Mouse (Mus musculus) midbrain, embryonic 12.5 days (tissue): ENCODE measurements around the gene Cntn2. TPM values are rescaled to one million over a fixed set of nuclear protein-coding genes. Genes with fewer than 3 reads are reported as not detected.

Source experiments
- ATAC-seq: fragments of 200-750 bp; cut with Nextera tagmentation; 2 replicates; pipeline ENCODE4 v1.8.0; 2017; ENCODE audit warnings: low read depth, moderate TSS enrichment, moderate library complexity; ENCODE audit not compliant: low FRiP score
- H3K27ac ChIP-seq: fragments of 300-500 bp; sonication (generic); replicated peaks from 2 replicates; pipeline ENCODE4 v1.5.1; 2016; ENCODE audit warnings: mild to moderate bottlenecking
- H3K27me3 ChIP-seq: fragments of 300-500 bp; sonication (generic); 2 replicates; pipeline ENCODE4 v1.6.1; 2016; ENCODE audit warnings: mild to moderate bottlenecking
- H3K36me3 ChIP-seq: fragments of 300-500 bp; sonication (generic); 2 replicates; pipeline ENCODE4 v1.6.1; 2016
- H3K4me1 ChIP-seq: fragments of 300-500 bp; sonication (generic); 2 replicates; pipeline ENCODE4 v1.6.1; 2016
- H3K4me2 ChIP-seq: fragments of 300-500 bp; sonication (generic); replicated peaks from 2 replicates; pipeline ENCODE4 v1.6.1; 2016; ENCODE audit warnings: mild to moderate bottlenecking, moderate library complexity
- H3K4me3 ChIP-seq: fragments of 300-500 bp; sonication (generic); 2 replicates; pipeline ENCODE4 v1.5.1; 2016; ENCODE audit warnings: mild to moderate bottlenecking
- H3K9ac ChIP-seq: fragments of 300-500 bp; sonication (generic); replicated peaks from 2 replicates; pipeline ENCODE4 v1.6.1; 2016; ENCODE audit warnings: mild to moderate bottlenecking, moderate library complexity
- H3K9me3 ChIP-seq: fragments of 300-500 bp; sonication (generic); 2 replicates; pipeline ENCODE4 v1.6.1; 2016; ENCODE audit warnings: mild to moderate bottlenecking
- WGBS: fragments of 180-500 bp; shearing (Covaris S2); methylation state at CpG from one replicate; pipeline ENCODE4 v1.1.7; 2016; 5-methylcytosine and 5-hydroxymethylcytosine counted together
- polyA plus RNA-seq: library from polyadenylated mRNA; unstranded; fragments of >200 nt; fragmentation: Nextera tagmentation; extraction: Ambion mirVana; gene quantifications from 2 replicates; pipeline ENCODE4 v1.2.1, GENCODE M21; 2016

The Cntn2 gene
- polyA plus RNA-seq, 1 experiment from 2014 or later: 109 TPM

- Histone ChIP-seq H3K4me3 (no peak overlapping the region), H3K27ac (peak overlapping the region; percentile 79), H3K9ac (peak overlapping the region; percentile 37; the same call in 1 of the 2 replicates), H3K4me1 (peaks cover 32% of the 10 kb centered on the region), H3K9me3 (no peaks in the 10 kb centered on the region), H3K36me3 (peaks cover 31% of the 10 kb centered on the region), H3K27me3 (peaks cover 7% of the 10 kb centered on the region; the same call in 1 of the 2 replicates), H3K4me2 (peak overlapping the region; percentile 3; the same call in 1 of the 2 replicates)
- peak; percentile 16; the same call in 1 of the 2 replicates for ATAC-seq
- WGBS: 10% methylated on average over 10 of the region's 10 CpGs
Measured at GRCm38 (mm10) chr1:132525832-132526231, 17.2 kb downstream of the Cntn2 start.

DNA sequence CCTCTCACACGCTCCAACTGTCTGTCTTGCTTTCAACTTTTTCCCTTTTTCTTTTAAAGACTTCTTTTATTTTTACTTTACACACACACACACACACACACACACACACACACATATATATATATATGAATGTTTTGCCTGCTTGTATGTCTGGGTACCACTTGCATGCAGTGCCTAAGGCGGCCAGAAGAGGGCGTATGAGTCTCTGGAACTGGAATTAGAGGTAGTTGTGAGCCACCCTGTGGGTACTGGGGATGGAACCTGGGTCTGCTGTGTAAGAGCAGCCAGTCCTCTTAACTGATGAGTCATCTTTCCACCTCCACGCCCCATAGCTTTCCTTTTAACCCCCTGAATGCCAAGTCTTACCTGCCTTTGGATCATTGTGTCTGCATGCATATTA is 19.1 kb downstream of the Cntn2 start:
- Histone ChIP-seq H3K4me2 (no peak overlapping the region), H3K9ac (no peak overlapping the region), H3K4me1 (peaks cover 25% of the 10 kb centered on the region), H3K4me3 (no peak overlapping the region), H3K27ac (no peak overlapping the region), H3K9me3 (no peaks in the 10 kb centered on the region), H3K27me3 (peaks cover 7% of the 10 kb centered on the region; the same call in 1 of the 2 replicates), H3K36me3 (peaks cover 33% of the 10 kb centered on the region)
- ATAC-seq: no peak
- 39% methylated on average over 4 of the region's 4 CpGs for WGBS

DNA sequence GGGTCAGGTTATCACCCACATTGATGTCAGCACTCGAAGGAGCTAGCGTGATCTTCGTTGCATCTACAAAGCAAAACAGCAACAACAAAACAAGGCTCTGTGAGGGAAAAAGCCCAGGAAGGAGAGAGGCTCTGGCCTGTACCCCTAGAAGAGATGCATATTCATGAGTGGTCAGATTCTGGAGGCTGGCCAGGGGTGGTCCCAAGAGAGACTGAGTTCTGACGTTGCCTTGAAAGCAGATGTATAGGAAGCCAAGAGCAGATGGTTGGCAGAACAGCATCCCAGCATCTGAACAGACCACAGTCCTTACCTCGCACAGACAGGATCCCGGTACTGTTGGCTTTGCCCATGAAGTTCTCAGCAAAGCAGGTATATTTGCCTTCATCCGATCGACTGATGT is 20.0 kb downstream of the Cntn2 start:
- Histone ChIP-seq H3K9ac (no peak overlapping the region), H3K9me3 (no peaks in the 10 kb centered on the region), H3K4me1 (peaks cover 25% of the 10 kb centered on the region), H3K27ac (0 out of 2 replicates have a peak overlapping the region, but pooled peaks have one; percentile 35), H3K4me3 (no peak overlapping the region), H3K27me3 (peaks cover 7% of the 10 kb centered on the region; the same call in 1 of the 2 replicates), H3K36me3 (peaks cover 31% of the 10 kb centered on the region), H3K4me2 (no peak overlapping the region)
- 83% methylated on average over 8 of the region's 8 CpGs for WGBS
- no peak for ATAC-seq

GRCm38 (mm10) chr1:132520764-132521163 is 22.3 kb downstream of the Cntn2 start:
- Histone ChIP-seq H3K9ac (no peak overlapping the region), H3K4me3 (no peak overlapping the region), H3K27me3 (peaks cover 7% of the 10 kb centered on the region; the same call in 1 of the 2 replicates), H3K4me1 (0 out of 2 replicates have a peak, but pooled peaks cover 15% of the 10 kb centered on the region), H3K4me2 (no peak overlapping the region), H3K27ac (peak overlapping the region; percentile 46; the same call in 1 of the 2 replicates), H3K36me3 (peaks cover 31% of the 10 kb centered on the region), H3K9me3 (no peaks in the 10 kb centered on the region)
- no peak; the same call in 1 of the 2 replicates for ATAC-seq
- 20% methylated on average over 3 of the region's 6 CpGs for WGBS

GRCm38 (mm10) chr1:132519734-132520133 is 23.3 kb downstream of the Cntn2 start:
- Histone ChIP-seq H3K4me1 (0 out of 2 replicates have a peak, but pooled peaks cover 11% of the 10 kb centered on the region), H3K36me3 (peaks cover 36% of the 10 kb centered on the region), H3K9ac (no peak overlapping the region), H3K4me3 (no peak overlapping the region), H3K27ac (peak overlapping the region; percentile 46; the same call in 1 of the 2 replicates), H3K9me3 (no peaks in the 10 kb centered on the region), H3K4me2 (no peak overlapping the region), H3K27me3 (no peaks in the 10 kb centered on the region)
- no peak for ATAC-seq
- 91% methylated on average over 11 of the region's 11 CpGs for WGBS

DNA sequence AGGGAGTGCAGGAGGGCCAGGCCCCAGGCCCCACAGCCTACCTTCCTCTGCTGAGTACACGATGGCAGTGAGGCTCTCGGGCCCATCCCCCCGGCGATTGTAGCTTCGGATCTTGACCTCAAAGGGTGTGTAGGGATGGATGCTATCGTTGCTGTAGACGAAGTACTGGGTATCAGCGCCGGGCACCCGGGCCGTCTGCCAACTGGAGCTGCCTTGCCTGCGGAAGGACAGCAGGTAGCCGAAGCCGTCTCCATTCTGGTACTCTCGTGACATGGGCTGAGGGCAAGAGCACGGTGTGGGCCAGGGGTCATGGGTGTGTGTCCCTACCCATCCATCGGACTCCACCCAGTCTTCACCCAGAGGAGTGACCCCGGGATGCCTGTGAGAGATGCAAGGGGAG is 24.4 kb downstream of the Cntn2 start:
- Histone ChIP-seq H3K27me3 (no peaks in the 10 kb centered on the region), H3K4me1 (0 out of 2 replicates have a peak, but pooled peaks cover 11% of the 10 kb centered on the region), H3K4me2 (no peak overlapping the region), H3K27ac (no peak overlapping the region), H3K9ac (no peak overlapping the region), H3K36me3 (peaks cover 40% of the 10 kb centered on the region), H3K9me3 (no peaks in the 10 kb centered on the region), H3K4me3 (no peak overlapping the region)
- ATAC-seq: no peak
- WGBS: 91% methylated on average over 18 of the region's 18 CpGs

DNA sequence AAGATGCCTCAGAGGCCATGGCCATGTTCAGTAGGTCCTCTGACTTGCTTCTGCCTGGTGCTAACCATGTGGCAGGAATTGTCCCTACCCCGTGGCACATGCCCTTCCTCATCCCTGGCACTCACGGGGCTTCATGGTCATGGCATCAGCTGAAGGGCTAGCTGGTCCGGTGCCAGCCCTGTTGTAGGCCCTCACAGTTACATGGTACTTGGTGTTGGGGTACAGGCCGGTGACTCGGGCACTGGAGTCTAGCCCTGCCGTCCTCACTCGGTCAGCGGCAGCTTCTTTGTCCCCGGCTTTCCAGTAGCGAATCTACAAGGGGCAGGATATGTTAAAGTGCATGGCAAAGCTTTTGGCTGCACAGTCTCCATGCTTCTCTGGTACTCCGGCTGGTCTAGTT is 26.3 kb downstream of the Cntn2 start:
- 94% methylated on average over 11 of the region's 11 CpGs for WGBS
- Histone ChIP-seq H3K4me1 (peaks cover 5% of the 10 kb centered on the region; the same call in 1 of the 2 replicates), H3K9ac (no peak overlapping the region), H3K36me3 (peaks cover 29% of the 10 kb centered on the region), H3K9me3 (no peaks in the 10 kb centered on the region), H3K4me3 (no peak overlapping the region), H3K4me2 (no peak overlapping the region), H3K27me3 (no peaks in the 10 kb centered on the region), H3K27ac (no peak overlapping the region)
- no peak for ATAC-seq

DNA sequence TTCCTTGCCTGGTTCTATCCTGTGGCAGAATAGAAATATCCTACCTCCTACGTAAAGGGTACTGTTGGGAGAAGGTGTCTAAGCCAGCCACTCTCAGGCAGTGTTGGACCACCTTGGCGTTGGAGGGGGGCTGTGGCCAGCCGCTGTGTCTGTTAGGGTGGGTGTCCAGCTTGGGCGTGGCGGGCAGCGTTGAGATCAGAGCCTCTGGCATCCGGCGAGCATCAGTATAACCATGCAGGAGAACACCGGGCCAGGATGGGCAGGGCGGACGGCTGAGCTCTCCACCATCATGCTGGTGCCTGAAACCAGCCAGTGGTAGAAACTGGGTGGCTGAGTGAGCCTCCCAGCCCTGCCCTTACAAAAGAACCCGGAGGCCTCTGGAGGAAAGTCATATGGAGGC is 27.7 kb downstream of the Cntn2 start:
- Histone ChIP-seq H3K9me3 (no peaks in the 10 kb centered on the region), H3K9ac (no peak overlapping the region), H3K27me3 (no peaks in the 10 kb centered on the region), H3K27ac (no peak overlapping the region), H3K4me1 (no peaks in the 10 kb centered on the region; the same call in 1 of the 2 replicates), H3K4me3 (no peak overlapping the region), H3K4me2 (no peak overlapping the region), H3K36me3 (peaks cover 24% of the 10 kb centered on the region)
- no peak for ATAC-seq
- 90% methylated on average over 12 of the region's 12 CpGs for WGBS

- H3K9me3 ChIP-seq: no peaks in the 10 kb centered on the region
- H3K27me3 ChIP-seq: no peaks in the 10 kb centered on the region
- peak overlapping the region; percentile 49; the same call in 1 of the 2 replicates for H3K27ac ChIP-seq
- H3K4me1 ChIP-seq: no peaks in the 10 kb centered on the region; the same call in 1 of the 2 replicates
- no peak overlapping the region for H3K4me3 ChIP-seq
- WGBS: 84% methylated on average over 8 of the region's 8 CpGs
- no peak overlapping the region for H3K9ac ChIP-seq
- no peak overlapping the region for H3K4me2 ChIP-seq
- peaks cover 30% of the 10 kb centered on the region for H3K36me3 ChIP-seq
- no peak for ATAC-seq
Measured at GRCm38 (mm10) chr1:132512106-132512505, 30.9 kb downstream of the Cntn2 start.

DNA sequence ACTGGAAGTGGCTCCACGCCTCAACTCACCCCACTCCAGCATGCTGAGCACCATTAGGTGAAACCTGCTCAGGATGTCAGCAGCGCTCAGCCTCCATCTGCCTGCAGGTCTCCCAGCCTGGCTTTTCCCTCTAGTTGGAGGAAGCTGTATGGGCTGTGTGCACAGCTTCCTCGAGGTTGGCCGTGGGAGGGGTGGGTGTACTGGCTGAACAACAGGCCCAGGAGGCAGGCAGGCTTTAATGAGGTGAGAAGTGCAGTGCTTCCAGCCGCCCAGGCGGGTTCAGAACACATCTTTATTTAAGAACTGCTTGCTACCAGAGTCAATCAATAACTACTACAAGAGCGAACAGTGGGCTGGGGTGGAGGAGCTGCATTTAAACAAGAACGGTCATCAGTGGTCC is 31.5 kb downstream of the Cntn2 start:
- Histone ChIP-seq H3K36me3 (peaks cover 31% of the 10 kb centered on the region), H3K4me3 (no peak overlapping the region), H3K4me1 (no peaks in the 10 kb centered on the region; the same call in 1 of the 2 replicates), H3K4me2 (no peak overlapping the region), H3K27me3 (no peaks in the 10 kb centered on the region), H3K9ac (no peak overlapping the region), H3K27ac (peak overlapping the region; percentile 49), H3K9me3 (no peaks in the 10 kb centered on the region)
- WGBS: 64% methylated on average over 8 of the region's 8 CpGs
- 0 out of 2 replicates have a peak, but pooled peaks have one; percentile 25 for ATAC-seq

- peaks cover 35% of the 10 kb centered on the region for H3K36me3 ChIP-seq
- H3K4me1 ChIP-seq: no peaks in the 10 kb centered on the region; the same call in 1 of the 2 replicates
- H3K27me3 ChIP-seq: no peaks in the 10 kb centered on the region
- ATAC-seq: no peak
- no peaks in the 10 kb centered on the region for H3K9me3 ChIP-seq
- H3K4me3 ChIP-seq: no peak overlapping the region
- peak overlapping the region; percentile 50 for H3K27ac ChIP-seq
- no peak overlapping the region for H3K9ac ChIP-seq
- H3K4me2 ChIP-seq: no peak overlapping the region
- 90% methylated on average over 5 of the region's 5 CpGs for WGBS
Measured at GRCm38 (mm10) chr1:132509771-132510170, 33.3 kb downstream of the Cntn2 start.

DNA sequence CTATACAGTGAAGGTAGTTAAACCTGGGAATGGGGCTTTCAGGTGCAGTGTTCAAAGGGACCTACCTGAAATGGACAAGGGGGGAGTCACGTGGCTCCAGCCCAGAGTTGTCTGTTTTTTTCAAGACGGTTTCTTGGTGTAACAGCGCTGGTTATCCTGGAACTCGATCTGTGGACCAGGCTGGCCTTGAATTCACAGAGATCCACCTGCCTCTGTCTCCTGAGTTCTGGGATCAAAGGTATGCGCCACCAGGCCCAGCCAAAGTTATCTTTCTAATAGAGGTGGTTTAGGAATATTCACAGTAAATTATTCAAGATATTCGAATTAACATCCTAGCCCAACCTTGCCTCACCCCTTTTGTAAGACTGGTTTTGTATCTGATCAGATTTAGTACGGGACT is 36.4 kb downstream of the Cntn2 start:
- Histone ChIP-seq H3K36me3 (peaks cover 57% of the 10 kb centered on the region), H3K27me3 (no peaks in the 10 kb centered on the region), H3K9me3 (no peaks in the 10 kb centered on the region), H3K4me2 (no peak overlapping the region), H3K4me3 (no peak overlapping the region), H3K27ac (no peak overlapping the region), H3K9ac (no peak overlapping the region), H3K4me1 (no peaks in the 10 kb centered on the region)
- ATAC-seq: no peak
- WGBS: 95% methylated on average over 7 of the region's 7 CpGs

DNA sequence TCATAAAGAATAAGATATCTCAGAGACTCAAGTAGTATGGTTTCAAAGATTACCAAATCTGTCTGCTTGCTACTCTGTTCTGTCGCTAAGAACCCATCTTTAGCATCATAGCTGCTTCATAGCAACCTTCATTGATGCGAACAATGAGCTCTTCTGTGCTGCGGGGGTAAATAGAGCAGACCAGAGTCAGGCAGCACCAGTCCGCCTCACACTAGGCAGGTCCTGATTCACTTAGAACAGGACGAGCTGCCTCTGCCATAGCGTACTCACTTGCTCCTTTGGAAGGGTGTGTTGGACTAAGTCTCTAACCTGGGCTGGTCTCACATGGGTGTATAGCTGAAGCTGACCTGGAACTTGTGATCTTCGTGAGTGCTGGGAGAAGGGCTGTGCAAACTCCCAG is 37.0 kb downstream of the Cntn2 start, which contains the start of gene Tmem81:
TSS of gene Tmem81 (plus strand) at position 173 of the 400 bp plus-strand sequence.
- Histone ChIP-seq H3K9ac (no peak within 1 kb of the TSS), H3K4me3 (no peak within 1 kb of the TSS), H3K4me1 (no peaks in the 10 kb centered on the region), H3K36me3 (peaks cover 63% of the 10 kb centered on the region), H3K9me3 (no peaks in the 10 kb centered on the region), H3K4me2 (no peak within 1 kb of the TSS), H3K27ac (no peak within 1 kb of the TSS), H3K27me3 (no peaks in the 10 kb centered on the region)
- ATAC-seq: no peak
- 89% methylated on average over 7 of the region's 7 CpGs for WGBS
